Mouse (Mus musculus) cortical plate, adult 2 months (tissue): ENCODE data around the gene Rbm47. TPM values are rescaled to one million over a fixed set of nuclear protein-coding genes. Genes with fewer than 3 reads are reported as not detected.

Experiments used
- H3K27ac ChIP-seq: fragments of 200-500 bp; 2 replicates; pipeline ENCODE4 v1.5.1; 2012; ENCODE audit warnings: low read length, control low read depth, inconsistent platforms; ENCODE audit not compliant: insufficient read depth
- H3K4me1 ChIP-seq: fragments of 200-500 bp; 2 replicates; pipeline ENCODE4 v1.6.1; 2011; ENCODE audit warnings: low read length; ENCODE audit not compliant: control insufficient read depth, insufficient read depth
- H3K4me3 ChIP-seq: fragments of 200-500 bp; 2 replicates; pipeline ENCODE4 v1.5.1; 2011; ENCODE audit warnings: mild to moderate bottlenecking, low read length, control low read depth; ENCODE audit not compliant: insufficient read depth
- CTCF ChIP-seq: fragments of 200-500 bp; IDR thresholded peaks from 2 replicates; pipeline ENCODE4 v1.5.1; 2011; ENCODE audit warnings: mild to moderate bottlenecking, control low read depth, low read length; ENCODE audit not compliant: insufficient read depth; ENCODE audit errors: extremely low read depth
- POLR2A ChIP-seq: fragments of 200-500 bp; IDR thresholded peaks from 2 replicates; pipeline ENCODE4 v1.6.1; 2011; ENCODE audit warnings: mild to moderate bottlenecking, low read length, control low read depth; ENCODE audit not compliant: insufficient read depth; ENCODE audit errors: extremely low read depth
- polyA plus RNA-seq: library from polyadenylated mRNA; depleted of rRNA; stranded (reverse); fragments of >200 nt; gene quantifications from 2 replicates; pipeline ENCODE4 v1.2.3, GENCODE M21; 2012

The Rbm47 gene
- polyA plus RNA-seq, 1 experiment, result 0.73 TPM

DNA sequence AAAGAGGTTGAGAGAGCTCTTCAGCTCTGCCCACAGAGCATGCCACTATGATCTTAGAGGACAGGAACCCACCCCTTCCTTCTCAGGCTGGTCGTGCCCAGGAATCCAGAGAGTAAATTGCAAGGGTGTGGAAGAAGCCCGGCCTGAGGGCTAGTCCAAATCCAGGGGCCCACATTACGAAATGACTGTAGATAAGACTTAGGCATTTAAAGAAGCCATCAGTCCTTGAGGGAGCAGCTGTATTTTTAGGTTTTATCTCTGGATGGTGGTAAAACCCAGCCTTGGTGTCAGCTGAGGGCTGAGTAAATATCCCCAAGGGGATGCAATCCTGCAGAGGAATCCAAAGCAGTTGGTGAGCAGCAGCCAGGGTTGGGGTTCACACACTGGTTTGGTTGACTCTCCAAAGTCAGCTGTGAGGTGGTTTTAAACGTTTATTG lies 6.7 kb downstream of the Rbm47 start:
- H3K4me1 ChIP-seq, result peaks cover 3% of the 10 kb centered on the region; the same call in 1 of the 2 replicates
- H3K27ac ChIP-seq, result no peak overlapping the region
- TF ChIP-seq POLR2A (no peak), CTCF (no peak)
- no peak overlapping the region for H3K4me3 ChIP-seq

DNA sequence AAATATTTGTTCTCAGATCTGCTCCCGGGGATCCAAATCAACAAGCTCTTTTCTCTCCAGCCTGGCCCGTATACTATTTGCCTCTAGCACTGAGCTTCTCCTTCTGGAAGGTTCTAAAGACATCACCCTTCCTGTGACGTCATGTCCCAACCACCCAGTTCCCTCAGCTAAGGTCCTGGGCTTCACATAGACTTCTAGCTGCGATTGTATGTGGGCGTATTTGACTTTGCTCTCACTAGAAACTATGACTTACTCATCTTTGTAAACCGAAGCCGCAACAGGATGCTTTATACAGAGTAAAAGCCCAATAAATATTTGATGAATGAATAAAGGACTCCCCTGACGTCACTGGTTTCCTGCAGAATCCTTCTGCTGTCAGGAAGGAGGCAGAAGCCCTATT lies 7.2 kb downstream of the Rbm47 start:
- TF ChIP-seq CTCF (no peak), POLR2A (no peak)
- Histone ChIP-seq H3K27ac (no peak overlapping the region), H3K4me3 (no peak overlapping the region), H3K4me1 (peaks cover 3% of the 10 kb centered on the region; the same call in 1 of the 2 replicates)

DNA sequence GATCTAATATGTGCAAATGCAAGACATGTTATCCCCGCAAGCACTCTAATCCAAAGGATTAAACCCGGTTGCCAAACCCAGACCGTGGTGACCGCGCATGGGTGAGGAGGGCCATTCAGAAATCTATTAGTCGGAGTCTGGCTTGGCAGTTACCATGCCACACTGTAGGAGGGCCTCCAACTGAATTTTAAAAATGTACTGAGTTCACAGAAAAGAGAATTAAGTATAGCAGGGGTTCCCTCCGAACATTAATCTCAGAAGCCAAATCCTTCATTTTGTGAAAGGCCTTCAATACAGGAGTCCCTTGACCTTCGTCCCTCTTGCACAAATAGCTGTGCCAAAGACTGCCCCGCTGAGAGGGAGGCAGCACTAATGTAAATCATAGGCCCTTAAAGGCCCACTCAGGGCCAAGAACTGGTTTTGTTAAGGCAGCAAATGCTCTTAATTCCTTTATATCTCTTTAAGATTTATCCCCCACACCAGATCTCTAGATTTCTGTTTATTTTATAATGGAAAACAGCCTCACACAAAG lies 16.4 kb downstream of the Rbm47 start:
- TF ChIP-seq CTCF (no peak), POLR2A (no peak)
- Histone ChIP-seq H3K4me3 (no peak overlapping the region), H3K4me1 (no peaks in the 10 kb centered on the region), H3K27ac (no peak overlapping the region)

DNA sequence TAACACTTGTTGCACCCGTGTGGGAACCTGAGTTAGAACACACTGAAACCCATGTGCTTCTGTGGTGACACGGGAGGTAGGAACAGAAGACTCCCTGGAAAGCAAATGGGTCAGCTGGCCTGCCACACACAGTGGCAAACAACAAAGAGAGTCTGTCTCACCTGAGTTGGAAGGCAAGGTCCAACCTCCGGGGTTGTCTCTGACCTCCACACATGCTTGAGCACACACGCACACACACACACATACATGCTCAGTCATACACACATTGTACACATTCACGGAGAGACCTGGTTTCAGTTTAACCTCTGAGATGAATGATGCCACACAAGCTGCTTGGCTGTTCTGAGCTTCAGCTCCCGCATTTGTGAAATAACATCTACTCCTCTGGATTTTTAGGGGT lies 18.3 kb downstream of the Rbm47 start:
- H3K4me3 ChIP-seq, result no peak overlapping the region
- no peak for TF ChIP-seq CTCF
- no peak for TF ChIP-seq POLR2A
- H3K4me1 ChIP-seq, result peaks cover 1% of the 10 kb centered on the region; the same call in 1 of the 2 replicates
- H3K27ac ChIP-seq, result no peak overlapping the region

- H3K27ac ChIP-seq, result no peak overlapping the region
- no peak overlapping the region for H3K4me3 ChIP-seq
- peaks cover 1% of the 10 kb centered on the region; the same call in 1 of the 2 replicates for H3K4me1 ChIP-seq
- TF ChIP-seq CTCF (no peak), POLR2A (no peak)
Measured at GRCm38 (mm10) chr5:66153486-66153885, 19.4 kb downstream of the Rbm47 start.

DNA sequence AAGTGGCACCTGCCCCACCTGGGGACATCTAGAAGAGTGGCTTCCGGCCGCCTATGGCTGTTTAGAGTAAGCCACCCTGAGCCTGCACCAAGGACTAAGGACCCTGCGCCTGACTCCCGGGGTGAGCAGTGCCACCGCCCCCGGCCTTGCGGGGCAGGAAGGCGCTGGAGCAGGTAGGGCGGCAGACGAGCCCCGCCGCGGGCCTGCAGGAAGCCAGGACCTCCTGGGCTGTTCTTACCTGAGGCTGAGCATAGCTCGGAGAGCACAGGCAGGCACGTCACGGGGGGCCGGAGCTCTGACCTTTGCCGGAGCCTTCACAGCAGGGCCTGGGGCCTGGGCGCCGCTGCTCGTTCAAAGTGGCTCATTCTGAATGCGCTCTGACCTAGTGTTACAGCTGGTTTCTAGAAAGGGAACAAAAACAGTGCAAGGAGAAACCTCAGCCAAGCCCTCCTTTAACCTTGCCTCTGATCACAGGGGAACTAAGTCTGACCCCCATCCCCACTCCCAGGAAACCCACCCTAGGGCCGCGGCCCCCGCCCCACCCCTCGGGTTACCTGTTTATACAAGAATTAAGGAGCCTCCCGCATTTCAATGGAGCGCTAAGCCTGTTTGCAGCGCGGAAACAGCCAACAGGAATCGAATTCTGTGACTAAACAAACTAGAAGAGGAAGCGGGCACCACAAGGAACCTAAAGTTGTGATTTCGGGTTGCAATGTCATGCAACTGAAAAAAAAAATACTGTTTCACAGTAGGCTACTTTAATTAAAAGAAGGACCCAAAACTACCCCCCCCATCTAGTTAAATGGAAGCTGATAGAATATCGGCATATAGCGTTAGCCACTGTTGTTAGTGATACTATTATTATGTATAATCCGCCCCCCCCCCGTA lies 21.4 kb downstream of the Rbm47 start:
- Histone ChIP-seq H3K4me1 (peaks cover 1% of the 10 kb centered on the region; the same call in 1 of the 2 replicates), H3K27ac (no peak overlapping the region), H3K4me3 (peak overlapping the region; percentile 11)
- TF ChIP-seq POLR2A, result no peak

DNA sequence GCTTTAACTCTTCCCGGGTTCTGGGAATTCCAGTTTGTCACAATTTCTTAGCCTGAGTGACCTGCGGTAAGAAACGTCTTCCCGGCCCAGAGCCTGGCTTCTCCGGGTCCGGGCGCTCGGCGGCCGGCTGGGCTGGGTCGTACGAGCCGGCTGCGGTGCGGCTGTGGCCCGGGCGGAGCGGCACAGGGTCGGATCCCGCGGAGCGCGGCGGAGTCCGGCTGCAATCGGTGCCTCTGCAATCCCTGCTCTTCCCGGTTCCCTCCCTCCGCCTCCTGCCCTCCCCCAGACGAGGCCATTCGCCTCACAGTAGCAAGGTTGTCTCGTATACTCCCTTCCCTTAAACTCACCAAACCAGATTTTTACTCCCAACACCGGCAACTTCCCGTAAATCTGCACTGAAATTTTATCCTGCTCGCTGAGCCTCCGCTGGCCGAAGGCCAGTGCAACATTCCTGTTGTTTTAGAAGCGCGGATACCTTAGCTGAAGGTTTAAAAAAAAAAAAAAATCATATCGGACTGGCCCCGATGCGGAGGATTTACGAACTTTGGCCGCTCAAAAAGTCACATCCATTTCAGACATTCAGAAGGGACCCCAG lies 22.1 kb downstream of the Rbm47 start:
- Histone ChIP-seq H3K4me1 (peaks cover 1% of the 10 kb centered on the region; the same call in 1 of the 2 replicates), H3K4me3 (peak overlapping the region; percentile 11), H3K27ac (no peak overlapping the region)
- no peak for TF ChIP-seq POLR2A
- no peak for TF ChIP-seq CTCF

DNA sequence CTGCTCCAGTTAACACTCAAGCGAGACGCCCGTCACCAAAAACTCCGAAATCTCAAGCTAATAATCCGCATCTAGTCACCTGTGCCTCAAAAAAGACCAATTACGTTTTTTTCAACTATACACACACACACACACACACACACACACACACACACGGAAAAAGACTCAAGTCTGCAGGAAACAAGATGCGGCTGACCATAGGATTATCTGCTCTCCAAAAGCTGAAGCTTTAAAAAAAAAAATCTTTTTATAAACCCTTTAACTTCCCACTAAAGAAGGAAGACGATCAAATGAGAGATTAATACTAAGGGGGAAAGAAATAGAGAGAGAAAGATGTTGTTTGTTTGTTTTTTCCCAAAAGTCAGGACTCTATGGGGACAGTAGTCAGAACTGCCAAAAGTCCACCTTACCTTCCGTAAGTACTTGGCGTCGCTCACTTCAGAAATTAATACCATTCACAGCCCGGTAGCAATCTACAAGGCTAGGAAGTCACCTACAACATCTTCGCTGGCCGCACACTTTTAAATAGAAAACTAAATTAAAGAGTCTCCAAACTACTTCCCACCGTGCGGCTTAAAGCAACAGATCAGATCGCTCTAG lies 22.7 kb downstream of the Rbm47 start:
- Histone ChIP-seq H3K4me3 (no peak overlapping the region; the same call in 1 of the 2 replicates), H3K27ac (no peak overlapping the region), H3K4me1 (peaks cover 1% of the 10 kb centered on the region; the same call in 1 of the 2 replicates)
- TF ChIP-seq CTCF (no peak), POLR2A (no peak)

DNA sequence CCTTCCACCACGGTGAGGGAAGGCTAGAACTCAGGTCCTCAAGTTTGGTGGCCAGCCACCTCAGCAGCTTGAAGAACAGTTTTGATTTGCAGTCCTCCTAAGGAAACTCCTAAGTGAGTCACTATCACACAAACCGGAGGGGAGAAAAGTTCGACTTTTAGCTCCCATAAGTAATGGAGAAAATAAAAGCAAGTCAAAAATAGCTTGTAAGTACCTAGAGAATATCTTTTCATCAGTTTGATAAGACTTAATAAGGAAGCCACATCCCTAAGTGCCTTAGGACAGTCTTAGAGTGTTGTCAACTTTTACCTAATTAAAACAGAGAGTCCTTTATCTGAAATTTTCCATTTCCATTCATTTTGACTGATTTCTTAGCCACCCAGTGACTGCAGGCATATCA lies 23.3 kb downstream of the Rbm47 start:
- Histone ChIP-seq H3K27ac (no peak overlapping the region), H3K4me3 (no peak overlapping the region), H3K4me1 (peaks cover 1% of the 10 kb centered on the region; the same call in 1 of the 2 replicates)
- TF ChIP-seq CTCF (no peak), POLR2A (no peak)

- Histone ChIP-seq H3K27ac (no peak overlapping the region), H3K4me3 (no peak overlapping the region), H3K4me1 (peaks cover 1% of the 10 kb centered on the region; the same call in 1 of the 2 replicates)
- TF ChIP-seq CTCF, result no peak
- no peak for TF ChIP-seq POLR2A
Measured at GRCm38 (mm10) chr5:66149111-66149510, 23.8 kb downstream of the Rbm47 start.
